Mouse (Mus musculus): ENCODE results near the gene Gm11111.
"Not testable (repeated sequence)": the region's sequence is repeated elsewhere in the genome, so short reads cannot be mapped to it uniquely, and the experiment has no call there.

The Gm11111 gene

GRCm38 (mm10) chr5:98552395-98552794, at the start of gene Gm11111:
TSS of gene Gm11111 (plus strand) at chr5:98552695.
- no peak for DNase-seq

GRCm38 (mm10) chr5:98516214-98516613, 36.3 kb upstream of the Gm11111 start:
- DNase-seq = no peak

- DNase-seq = no peak
These were observed 32.4 kb upstream of the Gm11111 start for GRCm38 (mm10) chr5:98520118-98520517.

DNA sequence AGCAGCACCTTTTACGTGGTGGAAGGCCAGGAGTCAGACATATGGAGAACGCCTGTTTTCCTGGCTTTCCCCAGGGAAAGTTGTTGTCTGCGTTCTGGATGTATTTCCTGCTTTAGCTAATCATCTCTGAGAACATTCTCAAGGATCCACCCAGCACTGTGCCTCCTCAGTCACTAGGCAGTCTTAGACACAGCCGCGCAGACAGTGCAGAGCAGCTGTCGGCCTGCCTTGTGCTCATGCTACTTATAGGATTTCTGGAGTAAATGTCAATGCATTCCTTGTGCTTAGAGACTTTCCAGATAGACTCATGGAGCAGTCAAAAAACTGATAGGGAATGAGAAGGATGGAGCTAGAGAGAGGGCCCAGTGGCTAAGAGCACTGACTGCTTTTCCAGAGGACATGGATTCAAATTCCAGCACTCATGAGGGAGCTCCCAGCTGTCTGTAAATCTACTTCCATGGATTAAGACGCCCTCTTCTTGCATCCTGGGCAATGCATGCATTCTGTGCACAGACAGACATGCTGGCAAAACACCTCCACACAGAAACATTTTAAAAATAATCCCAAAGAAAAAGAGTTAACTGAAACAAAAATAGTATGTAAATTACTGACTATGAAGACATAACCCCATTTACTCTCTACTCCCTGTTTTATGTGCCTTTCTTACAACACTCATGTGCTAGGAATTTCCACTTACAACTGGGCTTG, 30.1 kb upstream of the Gm11111 start:
- no peak for DNase-seq

- no peak for DNase-seq
These were observed 29.4 kb upstream of the Gm11111 start for GRCm38 (mm10) chr5:98523050-98523449.

- no peak for DNase-seq
These were observed 28.7 kb upstream of the Gm11111 start for GRCm38 (mm10) chr5:98523783-98524182.

- DNase-seq = no peak
These were observed 11.2 kb upstream of the Gm11111 start for GRCm38 (mm10) chr5:98541333-98541732.

GRCm38 (mm10) chr5:98550285-98550684, 2.2 kb upstream of the Gm11111 start:
- no peak for DNase-seq

GRCm38 (mm10) chr5:98550873-98551272, 1.6 kb upstream of the Gm11111 start:
- no peak for DNase-seq

DNA sequence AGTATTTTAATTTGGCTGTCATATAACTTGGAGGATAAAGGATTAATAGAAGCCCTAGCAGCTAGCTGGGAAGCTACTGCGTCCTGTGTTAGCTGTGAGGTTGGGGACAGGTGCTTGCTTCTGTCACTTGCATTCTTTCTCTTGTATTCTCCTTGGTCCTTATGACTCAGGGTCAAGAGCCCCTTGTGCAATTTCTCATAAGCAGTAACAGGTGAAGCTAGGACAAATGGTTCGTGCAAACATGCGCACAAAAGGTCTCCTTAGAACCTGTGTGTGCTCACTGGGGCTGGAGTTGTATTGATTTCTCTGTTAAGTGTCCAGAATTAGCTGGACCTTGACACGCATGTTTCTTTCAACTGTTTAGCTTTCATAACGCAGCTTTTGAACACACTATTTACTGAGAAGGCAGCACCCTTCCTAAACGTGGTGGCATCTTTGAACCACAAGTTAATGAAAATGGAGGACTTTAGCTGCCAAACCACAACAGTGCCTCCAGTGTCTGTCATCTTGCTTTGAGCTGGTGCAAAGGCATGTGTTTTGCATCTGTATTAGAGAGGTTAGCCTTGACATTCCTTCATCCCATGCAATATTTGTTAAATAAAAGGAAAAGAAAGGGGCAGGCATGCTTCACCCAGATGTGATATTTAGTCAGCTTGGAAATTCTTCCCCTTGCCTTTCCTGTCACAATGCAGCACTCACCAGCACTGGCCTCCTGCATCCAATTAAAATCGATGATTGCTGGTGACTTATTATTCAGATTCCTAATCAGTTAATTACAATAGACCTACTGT, 511 bp downstream of the Gm11111 start:
- no peak for DNase-seq

- no peak for DNase-seq
These were observed 8.8 kb downstream of the Gm11111 start for GRCm38 (mm10) chr5:98561301-98561700.

DNA sequence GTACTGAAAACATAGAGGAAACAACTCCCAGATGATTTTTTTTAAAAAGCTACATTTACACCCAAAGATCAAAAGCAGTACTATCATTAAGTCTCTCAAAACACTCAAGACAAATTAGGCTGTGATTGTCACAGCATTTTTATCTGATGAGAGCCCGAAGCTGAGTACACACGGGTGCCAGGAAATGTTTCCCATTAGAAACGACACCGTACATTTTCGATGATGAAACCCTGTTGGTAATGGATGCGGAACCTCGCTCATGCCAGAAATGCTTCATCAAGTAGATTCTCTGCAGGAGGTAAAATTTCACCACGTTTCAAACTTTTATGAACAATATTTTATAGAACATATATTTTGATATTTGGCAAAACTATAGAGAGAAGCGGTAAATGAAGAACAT, 10.3 kb downstream of the Gm11111 start:
- DNase-seq = no peak

DNA sequence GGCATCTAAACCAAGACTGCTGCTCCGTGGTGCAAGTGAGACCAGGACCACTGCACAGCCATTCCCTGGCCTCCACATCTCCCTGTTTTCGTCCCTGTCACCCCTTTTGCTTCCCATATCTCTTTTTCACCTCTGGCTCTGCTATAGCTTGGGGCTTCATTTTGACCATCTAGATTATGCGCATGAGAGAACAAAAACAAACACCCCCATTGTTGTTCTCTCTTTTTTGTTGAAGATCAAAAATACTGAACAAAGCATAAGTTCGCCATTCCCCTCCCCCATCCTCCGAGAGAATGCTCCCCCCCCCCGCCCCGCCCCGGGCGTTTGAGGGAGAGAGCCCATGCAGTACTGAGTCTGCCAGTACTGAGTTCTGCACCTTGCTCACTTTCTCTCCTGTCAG, 11.3 kb downstream of the Gm11111 start:
- DNase-seq = no peak

- no peak for DNase-seq
These were observed 14.1 kb downstream of the Gm11111 start for GRCm38 (mm10) chr5:98566461-98567193.

DNA sequence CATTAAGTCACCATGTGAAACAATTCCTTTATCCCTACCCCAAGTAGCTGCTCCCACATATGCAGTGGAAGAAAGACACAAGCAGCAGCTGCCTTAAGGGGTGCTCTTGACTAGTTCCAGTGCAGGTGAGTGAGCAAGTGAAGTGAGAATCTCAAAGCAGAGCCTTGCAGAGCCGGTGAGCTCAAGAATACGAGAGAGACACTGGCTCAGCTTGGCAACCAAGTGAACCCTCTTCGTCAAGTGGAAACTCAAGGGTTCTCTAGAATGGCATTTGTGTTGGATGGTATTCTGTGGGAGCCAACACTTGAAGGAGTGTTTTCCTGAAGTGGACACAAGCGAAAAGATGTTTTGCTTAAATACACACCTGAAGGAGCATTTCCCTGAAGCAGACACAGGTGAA, 16.0 kb downstream of the Gm11111 start:
- DNase-seq = no peak

- DNase-seq = no peak
These were observed 16.6 kb downstream of the Gm11111 start for GRCm38 (mm10) chr5:98569029-98569513.

DNA sequence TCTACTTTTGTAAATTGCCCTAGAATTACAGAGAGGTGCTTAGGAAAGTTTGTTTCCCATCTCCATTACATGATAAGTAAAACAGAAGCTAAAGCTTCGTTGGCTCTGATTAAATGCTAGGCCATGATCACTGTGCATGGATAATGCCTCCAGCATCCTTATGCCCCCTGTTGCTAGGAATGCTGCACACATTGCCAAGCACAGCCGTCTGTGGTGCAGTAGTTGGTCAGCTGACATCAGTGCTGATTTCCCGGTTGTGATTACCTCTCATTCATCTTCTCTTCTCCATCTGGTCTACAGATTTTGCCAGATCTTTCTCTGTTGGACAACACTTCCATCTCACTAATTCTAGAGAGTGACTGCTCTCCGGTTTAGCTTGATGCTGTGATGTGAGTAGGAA, 19.9 kb downstream of the Gm11111 start:
- no peak for DNase-seq

DNA sequence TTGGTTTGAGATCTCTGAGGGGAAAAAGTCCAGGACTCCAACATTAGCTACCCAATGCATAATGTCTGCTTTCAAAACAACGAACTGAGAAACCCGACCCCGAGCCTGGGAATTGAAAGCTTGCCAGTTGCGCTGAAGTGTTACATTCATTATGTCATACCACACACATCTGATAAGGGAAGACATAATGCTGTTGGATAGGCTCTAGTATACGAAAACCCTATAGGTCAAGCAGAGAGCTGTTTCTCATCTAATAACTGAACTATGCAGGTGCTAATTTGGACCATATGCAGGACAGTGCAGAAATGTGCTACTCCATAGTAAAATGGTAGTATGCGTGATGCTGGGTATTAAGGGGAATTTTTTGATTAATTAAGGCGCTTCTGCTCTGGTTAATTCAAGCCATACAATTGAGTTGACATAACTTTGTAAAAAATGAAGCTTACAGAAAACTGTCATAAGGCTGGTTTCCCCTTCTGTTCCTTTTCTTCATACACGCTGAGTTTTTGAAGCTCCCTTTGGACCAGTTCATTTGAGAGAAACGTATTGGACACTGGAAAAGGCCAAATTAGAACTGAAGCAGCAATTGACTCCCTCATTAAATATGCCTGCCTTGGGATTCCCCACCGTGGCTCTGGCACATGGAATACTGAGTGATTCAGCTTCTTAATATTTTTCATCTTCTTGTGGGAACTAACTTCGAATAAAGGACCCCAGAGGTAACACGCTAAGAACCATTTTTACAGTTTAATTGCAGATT, 22.4 kb downstream of the Gm11111 start:
- DNase-seq = no peak

GRCm38 (mm10) chr5:98575471-98575834, 23.0 kb downstream of the Gm11111 start:
- no peak for DNase-seq

GRCm38 (mm10) chr5:98576538-98576937, 24.0 kb downstream of the Gm11111 start:
- not testable (repeated sequence) for DNase-seq

GRCm38 (mm10) chr5:98578398-98578797, 25.9 kb downstream of the Gm11111 start:
- DNase-seq = no peak

DNA sequence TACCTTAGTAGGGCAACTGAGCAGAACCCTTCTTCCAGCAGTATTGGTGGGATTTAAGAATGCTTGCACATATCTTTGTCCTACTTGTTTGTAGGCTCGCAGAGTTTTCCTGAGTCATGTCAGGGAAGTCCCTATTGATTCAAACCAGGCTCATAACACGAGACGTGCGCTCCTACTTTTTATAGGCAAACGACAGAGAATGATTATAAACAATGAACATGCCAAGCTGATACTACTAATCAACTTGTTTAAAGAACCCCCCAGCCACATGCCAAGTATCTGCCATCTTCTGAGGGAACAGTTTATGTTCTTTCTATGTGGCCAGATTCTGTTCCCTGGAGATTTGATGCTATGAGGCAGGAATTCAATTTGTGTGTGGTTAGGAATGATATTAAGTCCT, 28.3 kb downstream of the Gm11111 start:
- no peak for DNase-seq

DNA sequence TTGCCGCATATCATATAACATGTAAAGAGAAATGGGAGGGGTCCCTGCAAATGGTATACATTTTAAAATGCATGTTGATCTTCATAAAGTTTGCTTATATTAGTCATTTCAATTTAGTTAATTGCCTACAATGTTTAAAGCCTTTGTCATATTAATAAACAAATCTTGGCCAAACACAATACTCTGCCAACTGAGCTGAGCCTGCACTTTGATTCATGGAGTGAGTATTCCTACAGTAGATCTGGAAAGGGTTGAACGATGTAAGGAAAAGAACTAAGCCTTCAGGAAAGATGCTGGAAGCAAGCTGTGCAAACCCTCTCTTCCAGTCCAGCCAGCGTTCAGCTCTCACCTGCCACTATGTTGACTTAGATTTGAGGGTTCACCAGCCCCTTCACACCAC, 29.6 kb downstream of the Gm11111 start:
- no peak for DNase-seq

All from thymus, postnatal 4 days (tissue).